Mouse (Mus musculus) megakaryocyte, embryonic 14.5 days (primary cell): ENCODE results near the gene Hsd17b3. TPM values are rescaled to one million over a fixed set of nuclear protein-coding genes. Genes with fewer than 3 reads are reported as not detected.

ENCODE experiments used
- H3K27me3 ChIP-seq: replicated peaks from 2 replicates; pipeline ENCODE3; 2012; ENCODE audit warnings: inconsistent platforms
- H3K36me3 ChIP-seq: replicated peaks from 2 replicates; pipeline ENCODE3; 2012; ENCODE audit warnings: low read length, inconsistent platforms, mixed read lengths
- H3K4me1 ChIP-seq: 2 replicates; pipeline ENCODE4 v1.6.1; 2012; ENCODE audit warnings: inconsistent platforms
- H3K4me3 ChIP-seq: replicated peaks from 2 replicates; pipeline ENCODE3; 2012; ENCODE audit warnings: moderate library complexity, mild to moderate bottlenecking, inconsistent platforms
- H3K9me3 ChIP-seq: 2 replicates; pipeline ENCODE4 v1.6.1; 2012; ENCODE audit warnings: inconsistent platforms
- FLI1 ChIP-seq: IDR thresholded peaks from 2 replicates; pipeline ENCODE4 v1.6.1; 2012; ENCODE audit warnings: low read length, inconsistent platforms, mixed read lengths
- GATA1 ChIP-seq: IDR thresholded peaks from 3 replicates; pipeline ENCODE4 v1.6.1; 2012; ENCODE audit warnings: mixed read lengths, low read length, inconsistent platforms, borderline replicate concordance
- polyA plus RNA-seq: library from polyadenylated mRNA; stranded (reverse); fragments of >175 nt; gene quantifications from 2 replicates; pipeline ENCODE4 v1.2.3, GENCODE M21; 2012; ENCODE audit warnings: low replicate concordance; ENCODE audit not compliant: insufficient read depth

Hsd17b3 gene
- polyA plus RNA-seq, 1 experiment: not detected

DNA sequence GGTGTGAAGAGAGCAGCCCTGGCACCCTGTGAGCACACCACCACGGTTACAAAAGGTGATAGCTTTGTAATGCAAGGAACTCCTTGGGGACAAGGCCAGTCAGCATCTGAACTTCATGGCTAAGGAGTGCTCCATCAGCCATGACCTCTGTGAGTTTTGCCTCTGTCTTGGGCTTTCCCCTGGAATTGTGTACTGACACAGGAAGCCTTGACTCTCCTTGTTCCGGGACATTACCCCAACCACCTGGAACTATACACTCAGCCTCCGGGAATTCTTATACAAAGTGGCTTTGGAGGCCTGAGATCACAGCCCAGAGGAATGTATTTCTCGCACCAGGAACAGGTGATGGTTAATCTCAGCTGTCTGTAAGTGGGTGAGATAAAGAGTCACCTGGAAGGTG, 64.2 kb downstream of the Hsd17b3 start:
- Histone ChIP-seq H3K4me3 (no peak overlapping the region), H3K4me1 (no peaks in the 10 kb centered on the region), H3K36me3 (no peaks in the 10 kb centered on the region), H3K9me3 (no peaks in the 10 kb centered on the region), H3K27me3 (peaks cover 8% of the 10 kb centered on the region)
- no peak for TF ChIP-seq GATA1
- no peak for TF ChIP-seq FLI1

DNA sequence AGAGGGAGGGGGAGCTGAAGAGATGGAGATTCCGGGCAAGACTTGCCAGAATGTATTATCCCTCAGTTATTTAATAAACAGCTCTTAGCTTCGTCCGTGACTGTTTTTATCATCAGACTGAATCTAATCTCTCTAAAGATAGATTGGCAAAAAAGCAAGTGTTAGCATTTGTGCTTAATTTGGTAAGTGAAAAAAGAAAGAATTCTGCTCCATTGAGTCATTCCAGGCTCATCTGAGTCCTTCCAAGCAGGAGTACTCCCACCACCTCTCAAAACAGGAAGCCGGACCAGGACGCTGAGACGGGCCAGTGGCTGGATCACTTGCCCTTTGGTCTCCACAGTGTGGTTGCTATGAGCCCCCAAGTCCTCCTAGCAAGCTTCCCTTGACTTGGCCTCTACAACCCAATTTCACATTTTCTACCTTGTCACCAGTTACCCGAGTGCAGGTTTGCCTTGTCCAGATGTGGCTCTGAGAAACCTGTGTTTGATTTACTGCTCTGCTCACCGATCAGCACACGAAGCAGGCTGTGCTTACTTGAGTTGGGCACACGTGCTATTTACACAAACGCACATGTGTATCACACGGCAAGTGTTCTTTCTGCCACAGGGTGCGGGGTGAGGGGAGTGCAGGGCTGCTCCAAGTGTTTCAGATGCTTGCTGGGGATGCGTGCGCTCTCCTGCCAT, 66.1 kb downstream of the Hsd17b3 start:
- Histone ChIP-seq H3K9me3 (peaks cover 3% of the 10 kb centered on the region; the same call in 1 of the 2 replicates), H3K27me3 (peaks cover 8% of the 10 kb centered on the region), H3K36me3 (no peaks in the 10 kb centered on the region), H3K4me3 (no peak overlapping the region), H3K4me1 (no peaks in the 10 kb centered on the region)
- TF ChIP-seq FLI1: no peak

DNA sequence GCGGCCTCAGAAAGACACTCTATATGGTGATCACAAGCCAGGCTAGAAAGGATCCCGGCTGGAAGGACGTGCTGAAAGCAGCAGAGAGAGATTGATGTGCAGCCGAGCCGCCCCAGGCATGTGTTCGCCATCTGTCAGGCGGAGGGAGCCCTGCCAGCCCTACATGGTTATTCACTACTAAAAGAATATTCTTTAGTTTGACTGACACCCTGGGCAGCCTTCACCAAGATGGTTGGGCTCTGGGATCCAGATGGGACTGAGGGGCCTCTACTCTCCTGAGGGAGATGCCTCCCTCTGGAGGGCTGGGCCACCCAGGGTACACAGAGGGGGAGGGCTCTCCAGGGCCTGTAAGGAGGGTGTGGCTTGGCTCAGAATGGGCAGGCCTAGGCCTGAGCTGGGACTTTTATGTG, 68.1 kb downstream of the Hsd17b3 start:
- Histone ChIP-seq H3K27me3 (peaks cover 8% of the 10 kb centered on the region), H3K36me3 (no peaks in the 10 kb centered on the region), H3K4me3 (no peak overlapping the region), H3K9me3 (peaks cover 7% of the 10 kb centered on the region; the same call in 1 of the 2 replicates), H3K4me1 (no peaks in the 10 kb centered on the region)
- TF ChIP-seq GATA1 (no peak), FLI1 (no peak)

DNA sequence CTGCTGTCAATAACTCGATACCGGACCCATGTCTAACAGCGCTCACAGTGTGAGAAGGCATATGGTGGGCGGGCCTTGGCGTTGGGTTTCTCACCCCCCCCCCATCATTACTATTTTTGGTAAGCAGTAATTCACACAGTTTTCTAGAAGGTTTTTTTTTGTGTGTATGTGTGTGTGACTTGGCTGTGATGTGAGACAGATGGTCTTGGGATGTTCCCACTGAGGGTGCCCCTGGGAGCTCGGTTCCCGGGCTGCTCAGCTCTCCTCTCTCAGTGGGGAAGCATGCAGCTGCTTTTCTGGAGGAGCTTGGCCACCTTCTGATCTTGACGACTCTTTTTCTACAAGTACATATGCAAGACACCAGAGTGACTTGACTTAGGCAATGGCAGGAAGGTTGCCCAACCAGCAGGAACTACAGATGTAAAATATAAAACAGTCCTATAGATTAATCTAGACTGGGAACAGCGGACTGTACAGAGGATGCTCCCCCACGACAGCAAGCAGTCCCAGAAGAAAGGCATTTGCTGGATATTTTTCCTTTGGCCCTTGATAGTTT, 70.4 kb downstream of the Hsd17b3 start:
- no peak overlapping the region for H3K4me3 ChIP-seq
- H3K4me1 ChIP-seq: no peaks in the 10 kb centered on the region
- H3K9me3 ChIP-seq: peaks cover 7% of the 10 kb centered on the region; the same call in 1 of the 2 replicates
- TF ChIP-seq FLI1: no peak
- TF ChIP-seq GATA1: no peak
- H3K36me3 ChIP-seq: no peaks in the 10 kb centered on the region
- peaks cover 3% of the 10 kb centered on the region for H3K27me3 ChIP-seq

DNA sequence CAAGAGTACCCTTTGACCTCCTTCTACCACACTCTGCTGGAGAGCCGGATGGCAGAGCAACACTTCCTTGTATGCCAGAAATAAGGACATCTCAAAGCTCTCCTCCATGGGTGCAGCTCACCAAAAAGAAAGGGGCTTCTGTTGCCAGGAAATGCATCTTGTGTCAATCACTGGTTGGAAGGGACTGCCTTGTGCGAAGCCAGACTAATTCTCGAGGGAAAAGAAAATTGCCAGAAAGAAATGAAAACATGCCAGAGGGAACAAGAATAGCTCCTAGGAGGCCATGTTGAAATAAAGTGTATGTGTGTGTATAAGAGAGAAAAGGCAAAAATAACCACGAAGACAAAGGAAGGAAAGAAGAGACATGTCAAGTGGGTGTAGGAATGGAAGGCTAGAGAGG, 73.0 kb downstream of the Hsd17b3 start:
- H3K4me3 ChIP-seq: no peak overlapping the region
- no peaks in the 10 kb centered on the region for H3K36me3 ChIP-seq
- H3K27me3 ChIP-seq: no peaks in the 10 kb centered on the region
- H3K9me3 ChIP-seq: peaks cover 7% of the 10 kb centered on the region; the same call in 1 of the 2 replicates
- TF ChIP-seq FLI1 (no peak), GATA1 (no peak)
- H3K4me1 ChIP-seq: no peaks in the 10 kb centered on the region

DNA sequence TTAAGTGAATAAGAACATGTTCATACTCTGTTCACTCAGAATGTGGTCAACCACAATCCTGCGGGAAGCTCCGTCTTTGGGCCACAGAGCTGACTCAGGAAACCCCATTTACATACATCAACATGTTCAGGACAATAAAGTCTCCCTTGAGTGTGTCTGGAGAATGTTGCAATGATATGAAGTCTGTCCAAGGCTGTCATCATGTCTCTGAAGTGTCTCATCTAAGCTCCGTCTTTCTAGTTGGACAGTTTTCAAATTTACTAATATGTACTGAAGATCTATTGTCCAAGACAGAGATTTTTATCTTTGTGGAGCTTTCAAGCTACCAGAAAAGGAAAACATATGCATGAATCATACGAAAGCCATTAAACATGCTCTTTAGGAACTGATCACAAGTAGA, 77.9 kb downstream of the Hsd17b3 start:
- no peaks in the 10 kb centered on the region for H3K9me3 ChIP-seq
- no peak for TF ChIP-seq GATA1
- TF ChIP-seq FLI1: no peak
- H3K4me1 ChIP-seq: no peaks in the 10 kb centered on the region
- no peak overlapping the region for H3K4me3 ChIP-seq
- H3K27me3 ChIP-seq: no peaks in the 10 kb centered on the region
- no peaks in the 10 kb centered on the region for H3K36me3 ChIP-seq

Other genes starting within 250 kb of the Hsd17b3 start
- gene Slc35d2, start 40.1 kb upstream of the Hsd17b3 start, polyA plus RNA-seq: 12.2 TPM in 1 of 2 replicates, not detected in the other
- 2.1 TPM in 1 of 2 replicates, not detected in the other for gene Zfp367, start 64.0 kb upstream of the Hsd17b3 start, polyA plus RNA-seq
- 0.87 and 24.9 TPM in 2 replicates for gene Habp4, start 72.6 kb upstream of the Hsd17b3 start, polyA plus RNA-seq
- gene Cdc14b, start 186.1 kb upstream of the Hsd17b3 start, polyA plus RNA-seq: 0.13 TPM in 1 of 2 replicates, not detected in the other
- 0.85 and 1.3 TPM in 2 replicates for gene Aaed1, start 223.5 kb upstream of the Hsd17b3 start, polyA plus RNA-seq